ENCODE assay signal across 22 mouse cellular contexts in the genomic region with DNA sequence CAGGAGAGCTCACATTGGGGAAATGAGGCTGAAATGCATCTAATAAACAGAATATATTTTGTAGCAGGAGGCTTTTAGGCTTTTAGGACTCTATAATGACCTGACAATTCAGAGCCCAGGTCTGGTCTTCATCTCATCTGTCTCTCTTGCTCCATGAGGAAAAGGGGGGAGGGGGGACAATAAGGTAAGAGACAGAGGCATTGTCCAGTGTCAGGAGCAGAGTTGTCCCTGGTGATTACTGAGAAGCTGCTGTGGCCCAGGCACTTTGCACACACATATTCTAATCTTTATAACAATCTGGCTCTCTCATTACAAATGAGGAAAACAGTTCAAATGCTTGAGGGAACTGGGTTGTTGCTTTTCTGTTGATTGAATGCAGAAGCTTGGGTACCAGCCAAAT.
A peak's percentile ranks its signal among the peaks of the same experiment; 100 is the strongest.
DNase-seq lines count a peak whose midpoint lies in the region; ATAC-seq lines count a peak whose summit lies in the region.
"Had no signal": no experiment of that assay in that cellular context is flagged by ENCODE, and none has a peak within 500 bp of the region (broad histone marks: within the 10 kb centered on the region; RNA-seq: fewer than 3 reads in every experiment).

No protein-coding gene starts in this region.

- no peaks in the 10 kb centered on the region for H3K36me3 ChIP-seq in embryonic facial prominence, embryonic 11.5 days (replicated peaks; ENCODE audit: control insufficient read depth, insufficient read depth, low read depth, low read length)
- no peaks in the 10 kb centered on the region for H3K36me3 ChIP-seq in embryonic facial prominence, embryonic 15.5 days
- H3K36me3 ChIP-seq in limb, embryonic 12.5 days = no peaks in the 10 kb centered on the region
- H3K36me3 ChIP-seq: heart, embryonic 15.5 days; hindbrain, embryonic 13.5 days; intestine, embryonic 15.5 days had no signal

- DNase-seq in embryo, embryonic 10.5 days (ENCODE audit: low spot score) = peak; percentile 45
- DNase-seq in embryo, embryonic 9.5 days (ENCODE audit: extremely low spot score) = no peak
- peak; percentile 61 for DNase-seq in embryonic facial prominence, embryonic 11.5 days (ENCODE audit: low spot score)
- DNase-seq in lung, postnatal 10 days = no peak
- DNase-seq in gastrocnemius, adult 18-20 months (ENCODE audit: low spot score) = no peak
- DNase-seq: adrenal gland, postnatal 10 days; cerebellum, adult 11 months; cerebellum, adult 8-10 months; cerebellum, postnatal 14 days; forebrain, postnatal 0 days; gastrocnemius, postnatal 10 days; heart, adult 18-20 months; heart, postnatal 14 days had no signal

- no peak for ATAC-seq in embryonic facial prominence, embryonic 11.5 days (replicated peaks; ENCODE audit: insufficient number of reproducible peaks, low FRiP score, low TSS enrichment, low read depth)
- peak; percentile 65; the same call in 1 of the 2 replicates for ATAC-seq in embryonic facial prominence, embryonic 15.5 days (ENCODE audit: insufficient number of reproducible peaks, low FRiP score, low TSS enrichment, low read depth)
- ATAC-seq in limb, embryonic 12.5 days (ENCODE audit: insufficient number of reproducible peaks, insufficient read depth, low FRiP score, low TSS enrichment, low read depth) = peak; percentile 52; the same call in 1 of the 2 replicates
- no peak for ATAC-seq in inflammation-experienced regulatory T-cells, adult 6 months
- ATAC-seq: forebrain, embryonic 13.5 days; forebrain, postnatal 0 days; hindbrain, postnatal 0 days; intestine, embryonic 15.5 days had no signal

- no peak overlapping the region for H3K4me2 ChIP-seq in embryonic facial prominence, embryonic 11.5 days (ENCODE audit: low read depth, low read length)
- no peak overlapping the region for H3K4me2 ChIP-seq in embryonic facial prominence, embryonic 15.5 days (replicated peaks)
- H3K4me2 ChIP-seq in limb, embryonic 12.5 days = 0 out of 2 replicates have a peak overlapping the region, but pooled peaks have one; percentile 6
- H3K4me2 ChIP-seq: forebrain, embryonic 13.5 days; heart, embryonic 11.5 days; heart, embryonic 15.5 days; hindbrain, embryonic 13.5 days; intestine, embryonic 15.5 days had no signal

- no peaks in the 10 kb centered on the region; the same call in 1 of the 2 replicates for H3K4me1 ChIP-seq in embryonic facial prominence, embryonic 11.5 days (ENCODE audit: control insufficient read depth, insufficient read depth, low read length)
- peaks cover 18% of the 10 kb centered on the region for H3K4me1 ChIP-seq in embryonic facial prominence, embryonic 15.5 days
- H3K4me1 ChIP-seq in limb, embryonic 12.5 days (replicated peaks) = peaks cover 23% of the 10 kb centered on the region
- H3K4me1 ChIP-seq: forebrain, embryonic 13.5 days; heart, embryonic 15.5 days; hindbrain, embryonic 13.5 days; intestine, embryonic 15.5 days had no signal

- H3K27me3 ChIP-seq in embryonic facial prominence, embryonic 11.5 days (ENCODE audit: control insufficient read depth, insufficient read depth, low read length) = no peaks in the 10 kb centered on the region
- H3K27me3 ChIP-seq in embryonic facial prominence, embryonic 15.5 days = no peaks in the 10 kb centered on the region
- H3K27me3 ChIP-seq in limb, embryonic 12.5 days = no peaks in the 10 kb centered on the region
- H3K27me3 ChIP-seq: forebrain, embryonic 13.5 days; heart, embryonic 15.5 days; hindbrain, embryonic 13.5 days; intestine, embryonic 15.5 days had no signal

- H3K9me3 ChIP-seq in embryonic facial prominence, embryonic 11.5 days (replicated peaks; ENCODE audit: control insufficient read depth, low read length) = no peaks in the 10 kb centered on the region
- no peaks in the 10 kb centered on the region for H3K9me3 ChIP-seq in embryonic facial prominence, embryonic 15.5 days (replicated peaks)
- H3K9me3 ChIP-seq in limb, embryonic 12.5 days = no peaks in the 10 kb centered on the region
- H3K9me3 ChIP-seq: forebrain, embryonic 13.5 days; heart, embryonic 15.5 days; hindbrain, embryonic 13.5 days; intestine, embryonic 15.5 days had no signal

- H3K9ac ChIP-seq in embryonic facial prominence, embryonic 11.5 days (replicated peaks; ENCODE audit: low read length) = no peak overlapping the region
- H3K9ac ChIP-seq in embryonic facial prominence, embryonic 15.5 days = no peak overlapping the region
- H3K9ac ChIP-seq in limb, embryonic 12.5 days (replicated peaks) = no peak overlapping the region
- H3K9ac ChIP-seq: forebrain, embryonic 13.5 days; forebrain, postnatal 0 days; heart, embryonic 15.5 days; hindbrain, embryonic 13.5 days; intestine, embryonic 15.5 days had no signal

- 0 out of 2 replicates have a peak overlapping the region, but pooled peaks have one; percentile 52 for H3K27ac ChIP-seq in embryonic facial prominence, embryonic 11.5 days (replicated peaks; ENCODE audit: low read depth, low read length)
- H3K27ac ChIP-seq in embryonic facial prominence, embryonic 15.5 days (replicated peaks) = peak overlapping the region; percentile 76
- peak overlapping the region; percentile 68 for H3K27ac ChIP-seq in limb, embryonic 12.5 days
- H3K27ac ChIP-seq: forebrain, embryonic 13.5 days; heart, embryonic 15.5 days; hindbrain, embryonic 13.5 days; hindbrain, postnatal 0 days; intestine, embryonic 15.5 days had no signal

- no peak overlapping the region for H3K4me3 ChIP-seq in embryonic facial prominence, embryonic 11.5 days (ENCODE audit: low read depth, low read length)
- H3K4me3 ChIP-seq in embryonic facial prominence, embryonic 15.5 days (replicated peaks) = no peak overlapping the region
- H3K4me3 ChIP-seq in limb, embryonic 12.5 days (replicated peaks) = no peak overlapping the region
- H3K4me3 ChIP-seq: forebrain, embryonic 13.5 days; heart, embryonic 15.5 days; hindbrain, embryonic 13.5 days; intestine, embryonic 15.5 days had no signal

Comparison
In these comparisons a context has a peak if more than half of its experiments do, and no peak if none do; other contexts are left out.
1. DNase-seq: peak in embryo, embryonic 10.5 days (single experiment) and embryonic facial prominence, embryonic 11.5 days (single experiment); none in embryo, embryonic 9.5 days (single experiment), lung, postnatal 10 days (single experiment) and gastrocnemius, adult 18-20 months (single experiment).
2. ATAC-seq: peak in embryonic facial prominence, embryonic 15.5 days (single experiment) and limb, embryonic 12.5 days (single experiment); none in embryonic facial prominence, embryonic 11.5 days (single experiment) and inflammation-experienced regulatory T-cells, adult 6 months (single experiment).
3. Peak in every context shown above with its lines, with median percentiles within 50 percentile points of each other: H3K27ac ChIP-seq.